Mouse (Mus musculus) intestine, embryonic 16.5 days (tissue): ENCODE measurements at regions not wholly inside any gene's neighbourhood (a gene's known extent, or its start where the extent isn't known, plus 50 kb on each side); places are given as distances from the start of the nearest gene placed in this dataset.

Experiments
- ATAC-seq: fragments of 200-750 bp; cut with Nextera tagmentation; 2 replicates; pipeline ENCODE4 v1.8.0; 2017; ENCODE audit warnings: moderate TSS enrichment, moderate library complexity
- H3K27ac ChIP-seq: fragments of 300-500 bp; sonication (generic); 2 replicates; pipeline ENCODE4 v1.5.1; 2014; ENCODE audit warnings: mild to moderate bottlenecking, low read length
- H3K27me3 ChIP-seq: fragments of 300-500 bp; sonication (generic); replicated peaks from 2 replicates; pipeline ENCODE4 v1.6.1; 2014; ENCODE audit warnings: low read length, control low read depth, mixed read lengths; ENCODE audit not compliant: control insufficient read depth, insufficient read depth
- H3K36me3 ChIP-seq: fragments of 300-500 bp; sonication (generic); 2 replicates; pipeline ENCODE4 v1.6.1; 2014; ENCODE audit warnings: low read length, control low read depth; ENCODE audit not compliant: control insufficient read depth, insufficient read depth
- H3K4me1 ChIP-seq: fragments of 300-500 bp; sonication (generic); 2 replicates; pipeline ENCODE4 v1.6.1; 2014; ENCODE audit warnings: low read length, control low read depth, mixed read lengths; ENCODE audit not compliant: control insufficient read depth, insufficient read depth
- H3K4me2 ChIP-seq: fragments of 300-500 bp; sonication (generic); 2 replicates; pipeline ENCODE4 v1.6.1; 2014; ENCODE audit warnings: low read depth, low read length, control low read depth
- H3K4me3 ChIP-seq: fragments of 300-500 bp; sonication (generic); 2 replicates; pipeline ENCODE4 v1.5.1; 2014; ENCODE audit warnings: mild to moderate bottlenecking, low read length
- H3K9ac ChIP-seq: fragments of 300-500 bp; sonication (generic); 2 replicates; pipeline ENCODE4 v1.6.1; 2014; ENCODE audit warnings: low read depth, low read length
- H3K9me3 ChIP-seq: fragments of 300-500 bp; sonication (generic); 2 replicates; pipeline ENCODE4 v1.6.1; 2016; ENCODE audit warnings: low read length, control low read depth; ENCODE audit not compliant: control insufficient read depth
- WGBS: fragments of 180-500 bp; shearing (Covaris S2); extraction: QIAGEN DNeasy Blood & Tissue Kit; methylation state at CpG from one replicate; pipeline ENCODE4 v1.1.7; 2014; 5-methylcytosine and 5-hydroxymethylcytosine counted together

DNA sequence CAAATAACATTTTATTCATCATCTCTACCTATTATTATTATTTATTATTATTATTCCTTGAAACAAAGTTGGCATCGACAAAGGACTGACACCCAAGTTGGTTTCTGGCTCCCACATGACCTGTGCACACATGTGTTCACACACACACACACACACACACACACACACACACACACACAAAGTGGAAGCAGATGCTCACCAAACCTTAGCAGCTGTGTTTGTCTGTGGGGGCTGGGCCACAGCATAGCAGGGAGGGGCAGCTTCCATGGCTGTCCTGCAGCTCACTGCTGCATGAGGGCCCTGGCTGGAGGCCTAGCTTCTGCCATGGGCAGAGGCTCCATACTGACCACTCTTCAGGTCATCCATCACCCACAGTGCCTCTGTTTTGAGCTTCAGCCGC, 176.5 kb upstream of the A430005L14Rik start:
- 84% methylated on average over 2 of the region's 2 CpGs for WGBS
- H3K4me2 ChIP-seq = no peak overlapping the region
- H3K4me3 ChIP-seq = no peak overlapping the region
- no peak for ATAC-seq
- H3K9ac ChIP-seq = no peak overlapping the region
- H3K36me3 ChIP-seq = no peaks in the 10 kb centered on the region
- H3K27ac ChIP-seq = no peak overlapping the region
- no peaks in the 10 kb centered on the region for H3K9me3 ChIP-seq
- no peaks in the 10 kb centered on the region for H3K4me1 ChIP-seq
- H3K27me3 ChIP-seq = no peaks in the 10 kb centered on the region

DNA sequence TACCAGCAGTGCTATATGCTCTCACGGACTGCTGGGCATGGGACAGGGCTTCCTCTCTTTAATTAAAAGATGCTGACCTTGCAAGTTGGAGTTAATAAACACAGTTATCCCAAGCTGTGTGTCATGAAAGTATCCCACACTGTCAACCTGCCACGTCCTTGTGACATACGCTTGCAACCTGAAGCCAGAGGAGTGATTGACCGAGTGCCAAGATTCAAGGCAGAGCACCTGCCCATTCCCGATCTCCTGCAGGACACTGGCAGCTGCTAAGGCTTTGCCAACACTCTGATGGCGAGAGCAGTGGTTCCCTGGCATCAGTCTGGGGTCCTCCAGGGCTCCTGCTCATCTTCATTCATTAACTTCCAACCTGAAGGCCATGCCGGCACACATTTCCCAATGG, 175.8 kb upstream of the A430005L14Rik start:
- Histone ChIP-seq H3K4me3 (no peak overlapping the region), H3K27ac (no peak overlapping the region), H3K27me3 (no peaks in the 10 kb centered on the region), H3K4me1 (no peaks in the 10 kb centered on the region), H3K4me2 (no peak overlapping the region), H3K9me3 (no peaks in the 10 kb centered on the region), H3K36me3 (no peaks in the 10 kb centered on the region), H3K9ac (no peak overlapping the region)
- no peak for ATAC-seq
- WGBS = 84% methylated on average over 7 of the region's 7 CpGs

DNA sequence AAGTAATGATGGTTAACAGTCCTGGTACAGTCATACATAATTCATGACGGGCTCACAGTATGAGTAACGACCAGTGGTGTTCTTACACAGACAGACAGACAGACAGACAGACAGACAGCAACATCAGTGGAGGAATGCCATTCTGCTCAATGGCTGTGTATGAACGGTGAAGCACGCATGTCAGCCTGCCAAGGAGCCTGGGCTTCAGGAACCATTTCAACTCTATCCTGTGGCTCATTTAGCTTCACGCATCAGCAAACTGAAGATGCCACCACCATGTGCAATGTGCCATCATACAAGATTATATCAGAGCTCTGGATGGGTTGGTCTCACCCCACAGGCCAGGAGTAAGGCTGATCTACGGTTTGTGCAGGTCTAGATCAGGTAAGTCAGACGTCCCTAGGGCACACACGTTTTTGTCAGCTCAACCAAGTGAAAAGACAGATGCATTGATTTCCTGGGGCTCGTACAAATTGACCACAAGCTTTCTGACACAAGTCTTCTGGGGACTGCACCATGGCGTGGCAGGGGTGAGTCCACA, 175.0 kb upstream of the A430005L14Rik start:
- H3K4me3 ChIP-seq = no peak overlapping the region
- no peak overlapping the region for H3K9ac ChIP-seq
- H3K9me3 ChIP-seq = no peaks in the 10 kb centered on the region
- ATAC-seq = no peak
- H3K27me3 ChIP-seq = no peaks in the 10 kb centered on the region
- H3K27ac ChIP-seq = no peak overlapping the region
- 77% methylated on average over 10 of the region's 10 CpGs for WGBS
- H3K4me1 ChIP-seq = no peaks in the 10 kb centered on the region
- H3K4me2 ChIP-seq = no peak overlapping the region
- H3K36me3 ChIP-seq = no peaks in the 10 kb centered on the region

DNA sequence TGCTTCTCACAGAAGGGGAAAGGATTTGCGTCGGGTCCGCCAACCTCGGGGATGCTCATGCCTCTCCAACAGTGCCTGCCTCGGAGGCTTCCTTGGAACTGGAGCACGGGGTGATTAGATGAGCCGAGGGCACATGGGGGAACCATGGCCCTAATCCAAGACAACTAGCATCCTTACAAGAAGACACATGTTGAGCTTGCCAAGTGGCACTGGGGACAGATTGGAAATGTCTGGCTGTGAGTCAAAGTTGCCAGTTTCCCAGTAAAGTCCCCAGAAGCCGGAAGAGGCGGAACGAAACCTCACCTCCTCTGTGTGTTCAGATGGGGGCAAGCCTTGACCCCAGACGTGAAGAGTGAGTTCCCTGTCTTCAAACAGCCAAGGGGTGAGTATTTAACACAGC, 172.6 kb upstream of the A430005L14Rik start:
- 85% methylated on average over 11 of the region's 11 CpGs for WGBS
- no peak for ATAC-seq
- no peaks in the 10 kb centered on the region for H3K9me3 ChIP-seq

DNA sequence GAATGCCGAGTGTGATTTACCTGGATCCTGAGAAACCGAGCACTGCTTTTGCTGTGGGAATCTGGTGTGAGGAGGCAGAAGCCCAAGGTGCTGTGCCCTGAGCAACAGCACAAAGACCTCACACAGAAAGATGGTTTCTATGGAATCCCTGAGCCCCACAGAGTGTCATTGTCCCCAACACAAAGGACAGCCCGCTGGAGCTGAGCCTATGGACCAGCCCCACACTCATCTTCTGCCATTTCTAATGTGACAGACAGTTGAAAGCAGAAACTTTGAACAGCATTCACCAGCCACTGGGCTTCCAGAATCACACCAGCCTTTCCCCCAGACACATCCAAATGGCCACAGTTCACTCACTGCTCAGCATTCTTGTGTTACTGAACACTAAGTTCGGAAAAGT, 171.5 kb upstream of the A430005L14Rik start:
- no peaks in the 10 kb centered on the region for H3K27me3 ChIP-seq
- H3K27ac ChIP-seq = no peak overlapping the region
- H3K4me3 ChIP-seq = no peak overlapping the region
- 81% methylated on average over 4 of the region's 4 CpGs for WGBS
- no peaks in the 10 kb centered on the region for H3K4me1 ChIP-seq
- H3K9me3 ChIP-seq = no peaks in the 10 kb centered on the region
- H3K9ac ChIP-seq = no peak overlapping the region
- H3K4me2 ChIP-seq = no peak overlapping the region
- H3K36me3 ChIP-seq = no peaks in the 10 kb centered on the region
- ATAC-seq = no peak

More for the DNA sequence above, 172.6 kb upstream of the A430005L14Rik start:
- Histone ChIP-seq H3K36me3 (no peaks in the 10 kb centered on the region), H3K27ac (no peak overlapping the region), H3K27me3 (no peaks in the 10 kb centered on the region), H3K4me3 (no peak overlapping the region), H3K9ac (no peak overlapping the region), H3K4me1 (no peaks in the 10 kb centered on the region), H3K4me2 (no peak overlapping the region)

DNA sequence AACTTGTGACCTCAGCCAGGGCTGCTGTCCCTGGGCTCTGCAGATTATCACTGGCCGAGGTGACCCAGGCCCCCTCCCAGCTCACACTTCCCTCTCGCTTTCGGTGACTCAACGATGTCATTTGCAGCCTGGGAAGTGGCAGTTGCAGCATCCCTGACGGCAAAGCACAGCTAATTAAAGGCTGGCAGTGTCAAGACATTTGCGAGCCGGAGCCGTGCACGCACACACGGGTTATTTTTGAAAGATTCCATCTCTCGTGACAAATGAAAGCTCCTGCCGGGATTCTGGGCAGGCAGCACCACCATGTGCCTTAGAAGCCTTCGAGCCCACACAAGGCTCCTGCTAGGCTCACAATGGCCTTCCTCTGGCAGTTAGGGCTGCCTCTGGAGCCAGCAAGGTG, 164.7 kb upstream of the A430005L14Rik start:
- no peaks in the 10 kb centered on the region for H3K9me3 ChIP-seq
- H3K9ac ChIP-seq = no peak overlapping the region
- no peaks in the 10 kb centered on the region for H3K27me3 ChIP-seq
- no peaks in the 10 kb centered on the region for H3K4me1 ChIP-seq
- 46% methylated on average over 13 of the region's 13 CpGs for WGBS
- H3K4me3 ChIP-seq = no peak overlapping the region
- H3K36me3 ChIP-seq = no peaks in the 10 kb centered on the region
- no peak overlapping the region for H3K27ac ChIP-seq
- no peak overlapping the region for H3K4me2 ChIP-seq
- ATAC-seq = no peak

DNA sequence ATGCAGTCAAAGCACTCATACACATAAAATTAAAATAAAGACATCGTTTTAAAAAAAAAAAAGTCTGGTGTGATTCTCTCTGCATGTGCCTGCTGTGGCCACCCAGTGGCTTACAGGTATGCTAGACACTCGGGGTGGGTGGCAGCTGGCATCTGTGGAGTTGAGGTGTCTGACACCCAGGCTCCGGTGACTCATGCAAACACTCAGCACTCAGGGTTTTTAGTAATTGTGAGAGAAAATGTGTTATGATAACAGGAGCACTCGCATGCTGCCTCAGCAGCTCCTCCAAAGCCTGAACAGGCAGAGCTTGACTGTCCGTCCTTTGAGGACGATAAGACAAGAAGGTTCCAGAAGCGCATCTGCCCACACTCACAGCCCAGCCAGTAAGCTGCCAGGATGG, 159.0 kb upstream of the A430005L14Rik start:
- 81% methylated on average over 7 of the region's 7 CpGs for WGBS
- no peak for ATAC-seq
- H3K9me3 ChIP-seq = no peaks in the 10 kb centered on the region
- no peaks in the 10 kb centered on the region for H3K4me1 ChIP-seq
- no peaks in the 10 kb centered on the region for H3K36me3 ChIP-seq
- no peak overlapping the region for H3K27ac ChIP-seq
- H3K27me3 ChIP-seq = no peaks in the 10 kb centered on the region
- no peak overlapping the region for H3K4me3 ChIP-seq
- no peak overlapping the region for H3K9ac ChIP-seq
- no peak overlapping the region for H3K4me2 ChIP-seq

DNA sequence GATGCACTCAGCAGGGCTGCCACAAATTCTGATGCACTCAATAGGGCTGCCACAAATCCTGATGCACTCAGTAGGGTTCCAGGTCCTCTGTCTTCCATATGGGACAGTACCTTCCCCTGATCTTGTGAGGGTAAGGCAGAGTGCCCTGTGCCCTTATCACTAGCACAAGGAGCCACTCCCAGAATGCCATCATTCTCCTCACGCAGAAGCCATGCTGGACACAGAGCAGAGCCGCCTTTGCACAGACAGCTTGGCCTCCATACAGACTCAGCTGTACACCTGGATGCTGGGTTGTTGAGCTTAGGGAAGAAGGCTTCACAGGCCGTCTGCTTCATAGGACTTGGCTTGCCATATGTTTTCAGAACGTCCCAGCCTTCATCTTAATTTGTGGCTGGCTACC, 151.3 kb upstream of the A430005L14Rik start:
- 25% methylated on average over 4 of the region's 4 CpGs for WGBS
- peak; percentile 67; the same call in 1 of the 2 replicates for ATAC-seq

DNA sequence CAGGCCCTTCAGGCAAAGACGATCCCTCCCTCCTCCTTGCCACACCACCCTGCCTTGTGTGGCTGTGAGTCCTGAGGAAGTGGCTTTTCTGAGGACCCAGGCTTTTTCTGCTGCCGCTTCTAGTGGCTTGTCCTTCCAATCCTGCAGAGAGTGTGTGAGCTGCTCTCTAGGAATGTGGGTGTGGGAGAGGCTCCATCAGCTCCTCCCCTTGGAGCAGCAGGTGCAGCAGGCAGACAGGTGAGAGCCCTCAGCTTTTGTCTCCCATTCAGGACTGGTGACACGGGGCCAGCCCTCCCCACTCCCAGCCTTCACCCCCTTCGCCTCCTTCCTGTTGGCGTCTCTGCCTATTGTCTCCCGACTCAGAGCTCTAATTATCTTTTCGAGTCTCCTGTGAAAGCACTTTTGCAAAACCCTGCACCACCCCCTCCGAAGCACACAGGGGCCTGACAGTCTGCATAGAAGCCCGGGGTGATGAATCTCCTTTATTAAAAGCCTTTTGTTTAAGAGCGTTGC, 150.8 kb upstream of the A430005L14Rik start:
- no peaks in the 10 kb centered on the region for H3K36me3 ChIP-seq
- no peak overlapping the region for H3K4me3 ChIP-seq
- no peak overlapping the region for H3K27ac ChIP-seq
- H3K9ac ChIP-seq = 0 out of 2 replicates have a peak overlapping the region, but pooled peaks have one; percentile 1
- peak overlapping the region; percentile 12 for H3K4me2 ChIP-seq
- peak; percentile 85 for ATAC-seq
- H3K9me3 ChIP-seq = no peaks in the 10 kb centered on the region
- H3K27me3 ChIP-seq = 0 out of 2 replicates have a peak, but pooled peaks cover 4% of the 10 kb centered on the region
- WGBS = 6% methylated on average over 10 of the region's 10 CpGs
- H3K4me1 ChIP-seq = 0 out of 2 replicates have a peak, but pooled peaks cover 4% of the 10 kb centered on the region

More for the DNA sequence above, 151.3 kb upstream of the A430005L14Rik start:
- no peak overlapping the region for H3K4me3 ChIP-seq
- H3K9ac ChIP-seq = no peak overlapping the region
- H3K9me3 ChIP-seq = no peaks in the 10 kb centered on the region
- no peak overlapping the region for H3K4me2 ChIP-seq
- no peak overlapping the region for H3K27ac ChIP-seq
- H3K27me3 ChIP-seq = 0 out of 2 replicates have a peak, but pooled peaks cover 4% of the 10 kb centered on the region
- no peaks in the 10 kb centered on the region for H3K36me3 ChIP-seq
- H3K4me1 ChIP-seq = 0 out of 2 replicates have a peak, but pooled peaks cover 4% of the 10 kb centered on the region
